Mouse (Mus musculus) lung, postnatal 10 days (tissue): ENCODE measurements around the gene Madcam1.
"Not testable (repeated sequence)": the region's sequence is repeated elsewhere in the genome, so short reads cannot be mapped to it uniquely, and the experiment has no call there.

Experiments used
- DNase-seq: peaks from one replicate; pipeline ENCODE4 v3.0.0; 2021

The Madcam1 gene

DNA sequence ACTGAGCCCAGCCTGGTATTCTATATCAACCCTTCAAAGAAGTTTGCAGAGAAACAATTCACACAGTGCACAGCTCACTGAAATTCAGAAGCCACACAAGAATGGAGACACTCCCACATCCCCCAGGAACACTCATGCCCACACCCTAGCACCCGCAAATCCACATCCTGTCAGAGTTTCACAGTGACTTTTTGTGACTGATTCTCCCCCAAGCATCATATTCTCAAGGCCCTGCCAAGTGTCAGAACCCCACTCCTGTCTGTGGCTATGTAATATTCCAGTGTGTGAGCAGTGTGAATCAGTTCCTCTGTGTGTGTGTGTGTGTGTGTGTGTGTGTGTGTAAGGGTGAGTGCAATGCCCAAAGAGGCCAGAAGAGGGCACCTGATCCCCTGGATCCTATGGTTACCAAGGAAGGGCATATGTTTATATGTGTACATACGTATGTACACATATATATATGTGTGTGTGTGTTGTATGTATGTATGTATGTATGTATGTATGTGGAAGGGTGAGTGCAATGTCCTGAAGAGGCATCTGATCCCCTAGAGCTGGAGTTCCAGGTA, 27.7 kb downstream of the Madcam1 start:
- DNase-seq: no peak

DNA sequence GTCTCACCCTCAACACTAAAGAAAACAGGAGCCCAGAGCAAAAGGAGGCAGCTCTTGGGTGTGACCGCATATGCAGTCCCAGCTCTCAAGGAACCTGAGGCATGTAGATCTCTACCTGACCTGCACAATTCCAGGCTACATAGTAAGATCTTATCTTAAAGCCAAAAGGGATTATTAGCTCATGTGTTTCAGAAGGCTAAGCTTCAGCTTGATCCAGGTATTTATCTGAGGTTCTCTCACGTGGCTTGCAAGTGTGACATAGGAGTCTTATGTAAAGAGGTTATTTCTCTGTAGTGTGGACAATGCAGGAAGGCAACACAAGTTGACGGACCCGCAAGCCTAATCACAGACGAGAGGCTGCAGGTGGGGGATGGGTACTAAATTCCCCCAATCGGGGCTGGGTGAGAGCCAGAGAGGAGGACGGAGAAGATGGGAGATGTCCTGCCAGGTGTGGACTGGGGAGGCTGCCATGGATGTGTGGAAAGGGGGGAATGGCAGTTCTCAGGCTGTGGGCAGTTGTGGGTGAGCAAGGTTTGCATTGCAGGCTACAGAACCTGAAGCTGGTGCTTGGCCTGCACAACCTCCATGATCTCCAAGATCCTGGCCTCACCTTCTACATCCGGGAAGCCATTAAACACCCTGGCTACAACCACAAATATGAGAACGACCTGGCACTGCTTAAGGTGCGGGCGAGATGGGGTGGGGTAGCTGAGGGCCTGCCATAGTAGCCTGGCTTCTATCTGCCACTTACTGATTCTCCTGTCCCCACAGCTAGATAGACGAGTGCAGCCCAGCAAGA, 29.4 kb downstream of the Madcam1 start:
- DNase-seq: no peak

DNA sequence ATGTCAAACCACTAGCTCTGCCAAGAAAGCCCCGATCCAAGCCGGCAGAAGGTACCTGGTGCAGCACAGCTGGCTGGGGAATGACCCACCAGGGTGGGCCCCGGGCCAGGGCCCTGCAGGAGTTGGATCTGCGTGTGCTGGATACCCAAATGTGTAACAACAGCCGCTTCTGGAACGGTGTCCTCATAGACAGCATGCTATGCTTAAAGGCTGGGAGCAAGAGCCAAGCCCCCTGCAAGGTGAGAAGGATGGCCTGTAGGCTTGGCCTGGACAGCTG, 30.0 kb downstream of the Madcam1 start:
- no peak for DNase-seq

DNA sequence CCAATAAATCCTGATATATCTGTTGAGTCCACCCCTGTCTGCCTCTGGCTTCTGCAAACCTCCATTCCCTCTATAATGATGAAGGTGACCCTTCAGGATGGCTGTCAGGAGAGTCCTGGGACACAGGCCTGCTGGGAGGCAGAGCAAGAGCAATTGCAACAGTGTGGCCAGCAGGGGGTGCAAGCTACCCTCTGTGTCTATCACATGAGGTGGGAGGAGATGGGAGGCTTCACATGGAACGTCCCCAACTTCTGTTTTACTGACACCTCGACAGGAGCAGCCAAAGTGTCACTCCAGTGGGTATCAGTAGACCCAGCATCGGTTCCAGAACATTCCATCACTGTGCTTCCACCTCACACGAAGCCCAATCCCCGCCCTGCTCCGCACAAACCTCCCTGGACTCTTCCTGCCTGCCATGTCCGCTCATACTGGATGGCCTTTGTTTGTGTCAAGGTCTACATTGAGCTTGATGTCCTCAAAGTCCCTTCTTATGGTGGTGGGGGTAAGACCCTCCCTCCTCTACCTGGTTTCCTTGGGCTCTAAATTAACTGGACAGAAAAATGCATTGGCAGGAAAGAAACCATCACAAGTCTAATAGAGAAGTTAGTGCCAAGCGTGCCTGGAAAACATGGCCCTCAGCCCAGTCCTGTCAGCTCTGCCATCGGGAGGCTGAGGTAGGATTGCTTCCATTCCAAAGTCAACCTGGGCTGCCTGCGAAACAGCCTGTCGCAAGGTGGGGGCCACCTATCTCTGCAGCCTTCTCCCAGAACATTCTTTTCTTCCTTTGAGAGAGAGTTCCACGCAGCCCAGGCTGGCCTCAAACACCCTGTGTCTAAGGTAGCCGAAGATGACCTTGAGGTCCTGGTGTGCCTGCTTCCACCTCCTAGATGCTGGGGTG, 31.1 kb downstream of the Madcam1 start:
- DNase-seq: peak; percentile 90

DNA sequence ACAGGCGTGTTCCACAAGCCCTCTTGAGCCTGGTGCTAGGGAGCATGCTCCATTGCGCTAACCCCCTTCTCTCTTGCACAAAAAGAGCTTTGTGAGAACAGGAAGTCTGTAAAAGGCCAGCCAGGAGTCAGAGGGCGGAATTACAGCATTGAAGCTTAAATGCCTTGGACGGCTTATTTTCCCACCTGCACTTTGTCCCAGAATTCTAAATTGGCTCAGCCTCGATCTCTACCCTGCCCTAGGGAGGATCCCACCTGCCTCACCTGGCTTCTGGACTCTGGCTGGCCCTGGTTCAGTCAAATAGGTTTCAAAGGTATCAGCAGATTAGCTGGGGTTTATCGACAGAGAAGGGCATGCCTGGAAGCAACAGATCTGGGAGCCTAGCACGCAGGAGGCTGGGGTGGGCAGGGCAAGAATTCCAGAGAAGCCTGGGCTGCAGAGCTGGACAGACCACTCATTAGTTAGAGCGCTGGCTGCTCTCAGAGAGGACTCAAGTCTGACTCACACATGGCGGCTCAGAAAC, 31.8 kb downstream of the Madcam1 start:
- DNase-seq: peak; percentile 52

DNA sequence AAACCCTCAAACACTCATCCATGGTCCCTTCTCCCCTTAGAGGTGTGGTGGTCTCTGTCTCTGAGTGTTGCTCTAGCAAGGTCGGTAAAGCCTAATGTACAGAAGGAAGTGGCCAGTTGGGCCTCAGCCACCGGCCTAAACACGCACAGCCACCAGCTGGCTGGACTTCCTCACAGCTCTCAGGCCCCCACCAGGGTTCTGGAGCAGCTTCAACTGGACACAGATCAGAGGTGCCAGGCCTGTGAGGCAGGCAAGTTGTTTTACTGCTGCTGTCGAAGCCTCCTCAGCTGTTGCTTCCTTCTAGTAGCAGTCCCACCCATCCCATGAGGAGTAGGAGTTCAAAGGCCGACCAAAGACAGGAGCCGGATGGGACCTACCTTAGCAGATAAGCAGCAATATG, 33.6 kb downstream of the Madcam1 start:
- peak; percentile 71 for DNase-seq

DNA sequence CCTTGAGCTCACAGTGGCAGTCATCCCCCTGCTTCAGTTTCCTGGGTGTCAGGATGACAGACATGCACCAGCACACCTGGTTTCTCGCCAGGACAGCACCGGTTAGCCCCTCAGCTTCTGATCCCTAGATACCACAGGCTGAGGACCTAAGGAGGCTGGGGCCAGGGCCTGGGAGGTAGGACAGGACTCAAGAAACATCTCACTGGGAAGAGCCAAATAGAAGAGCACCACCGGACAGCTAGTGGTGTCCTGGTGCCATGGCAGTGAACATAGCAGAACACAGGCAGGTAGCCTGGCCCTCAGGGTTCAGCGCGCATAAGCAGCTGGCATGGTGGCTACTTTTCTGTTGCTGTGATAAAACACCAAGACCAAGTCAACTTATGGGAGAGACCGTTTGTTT, 34.1 kb downstream of the Madcam1 start:
- no peak for DNase-seq

DNA sequence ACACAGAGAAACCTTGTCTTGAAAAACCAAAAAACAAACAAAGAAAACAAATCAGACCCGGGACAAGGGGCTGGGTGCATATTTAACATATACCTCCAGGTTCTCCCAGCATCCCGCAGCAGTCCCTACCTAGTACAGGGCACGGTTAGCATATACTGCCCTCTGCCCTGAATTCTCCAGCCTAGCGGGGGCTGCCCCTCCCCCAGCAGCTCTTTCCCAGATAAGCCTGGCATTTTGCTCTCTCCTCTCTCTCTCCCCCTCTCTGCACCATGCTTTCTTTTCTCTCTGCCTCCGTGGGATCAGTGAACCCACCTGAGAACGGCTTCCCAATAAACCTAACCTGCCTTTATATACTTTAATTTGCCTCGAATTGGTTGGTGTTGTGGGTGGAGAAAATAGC, 36.3 kb downstream of the Madcam1 start:
- DNase-seq: no peak

DNA sequence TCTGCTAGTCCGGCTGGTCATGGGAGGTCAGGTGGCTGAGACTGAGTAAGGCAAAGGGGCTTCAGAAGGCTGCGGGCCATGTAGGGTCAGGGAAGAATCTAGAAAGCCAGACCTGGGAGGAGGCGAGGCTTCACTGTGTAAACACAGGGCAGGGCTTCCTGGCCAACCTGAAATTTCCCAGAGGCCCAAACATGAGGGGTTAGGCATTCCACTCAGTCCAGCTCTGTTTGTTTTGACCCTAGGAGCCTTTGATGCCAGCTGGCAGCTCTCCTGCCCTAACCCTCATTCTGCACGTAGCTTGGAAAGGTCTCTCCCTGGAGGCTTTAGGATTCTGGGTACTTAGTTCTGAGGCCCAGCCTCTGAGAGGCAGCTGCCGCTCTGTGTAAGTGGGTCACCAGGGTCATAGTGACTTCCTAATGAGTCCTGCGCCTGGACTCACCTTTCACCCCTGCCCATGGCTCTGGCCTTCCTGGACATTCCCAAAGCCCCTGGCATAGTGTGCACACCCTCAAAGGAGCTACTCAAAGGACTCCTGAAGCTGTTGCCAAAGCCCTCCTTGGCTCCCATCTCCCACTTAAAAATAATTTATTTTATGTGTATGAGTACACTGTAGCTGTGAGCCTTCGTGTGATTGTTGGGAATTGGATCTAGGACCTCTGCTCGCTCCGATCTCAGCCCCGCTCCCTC, 37.2 kb downstream of the Madcam1 start:
- DNase-seq: peak; percentile 81

DNA sequence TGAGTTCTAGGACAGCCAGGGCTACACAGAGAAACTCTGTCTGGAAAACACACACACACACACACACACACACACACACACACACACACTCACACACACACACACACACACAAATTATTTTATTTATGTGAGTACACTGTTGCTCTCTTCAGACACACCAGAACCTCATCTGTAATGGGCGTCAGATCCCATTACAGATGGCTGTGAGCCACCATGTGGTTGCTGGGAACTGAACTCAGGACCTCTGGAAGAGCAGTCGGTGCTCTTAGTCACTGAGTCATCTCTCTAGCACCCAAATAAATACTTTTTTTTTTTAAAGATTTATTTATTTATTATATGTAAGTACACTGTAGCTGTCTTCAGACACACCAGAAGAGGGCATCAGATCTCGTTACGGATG, 38.6 kb downstream of the Madcam1 start:
- not testable (repeated sequence) for DNase-seq

DNA sequence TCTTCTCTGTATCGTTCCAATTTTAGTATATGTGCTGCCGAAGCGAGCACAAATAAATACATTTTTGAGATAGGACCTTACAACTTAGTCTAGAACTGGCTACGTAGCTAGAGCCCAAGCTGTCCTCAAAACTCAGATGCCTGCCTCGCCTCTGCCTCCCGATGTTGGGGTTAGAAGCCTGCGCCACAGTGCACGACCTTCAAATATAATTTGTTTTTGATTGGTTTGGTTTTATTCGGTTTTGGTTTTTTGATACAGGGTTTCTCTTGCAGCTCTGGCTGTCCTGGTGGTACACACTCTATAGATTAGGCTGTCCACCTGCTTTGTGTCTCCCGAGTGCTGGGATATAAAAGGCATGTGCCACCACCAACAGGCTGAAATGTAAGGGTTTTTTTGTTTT, 39.2 kb downstream of the Madcam1 start:
- no peak for DNase-seq

DNA sequence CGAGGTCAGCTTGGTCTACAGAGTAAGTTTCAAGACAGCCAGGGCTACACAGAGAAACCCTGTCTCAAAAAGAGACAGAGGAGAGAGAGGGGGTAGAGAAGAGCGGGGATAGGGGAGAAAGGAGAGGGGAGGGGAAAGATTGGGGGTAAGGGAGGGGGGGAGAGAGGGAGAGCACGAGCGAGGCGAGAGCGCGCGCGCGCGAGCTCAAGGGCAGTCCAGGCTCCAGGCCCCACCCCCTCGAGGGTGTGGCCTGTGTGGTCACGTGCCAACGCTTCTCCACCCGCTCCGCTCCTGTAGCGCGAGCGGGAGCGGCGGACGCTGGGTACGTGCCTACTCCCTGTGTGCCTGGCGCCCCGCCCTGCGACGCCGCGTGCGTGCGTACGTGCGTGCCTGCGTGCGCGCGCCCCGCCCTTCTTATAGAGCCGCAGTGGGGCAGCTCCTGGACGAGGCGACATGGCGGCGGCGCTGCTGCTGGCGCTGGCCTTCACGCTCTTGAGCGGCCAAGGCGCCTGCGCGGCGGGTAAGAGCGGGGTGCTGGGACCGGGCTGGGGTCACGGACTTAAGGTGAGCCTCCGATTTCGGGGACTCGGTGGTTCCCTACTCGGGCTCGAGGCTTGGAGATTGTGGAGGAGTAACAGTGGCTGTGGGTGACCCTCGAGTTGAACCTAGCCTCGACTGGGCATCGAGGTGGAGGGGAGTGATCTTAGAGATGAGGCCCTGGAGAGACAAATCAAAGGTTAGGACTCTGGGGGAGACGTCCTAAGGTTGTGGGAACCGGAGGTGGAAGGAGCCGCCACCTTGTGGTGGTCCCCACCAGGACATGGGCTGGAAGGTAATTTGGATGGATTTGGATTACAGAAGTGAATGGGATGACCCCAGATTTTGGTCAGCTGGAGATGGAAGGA, 40.0 kb downstream of the Madcam1 start, which contains the start of gene Bsg:
Gene Bsg, plus strand, starts transcription at position 427 of the 905 bp plus-strand sequence.
- peak; percentile 99 for DNase-seq

DNA sequence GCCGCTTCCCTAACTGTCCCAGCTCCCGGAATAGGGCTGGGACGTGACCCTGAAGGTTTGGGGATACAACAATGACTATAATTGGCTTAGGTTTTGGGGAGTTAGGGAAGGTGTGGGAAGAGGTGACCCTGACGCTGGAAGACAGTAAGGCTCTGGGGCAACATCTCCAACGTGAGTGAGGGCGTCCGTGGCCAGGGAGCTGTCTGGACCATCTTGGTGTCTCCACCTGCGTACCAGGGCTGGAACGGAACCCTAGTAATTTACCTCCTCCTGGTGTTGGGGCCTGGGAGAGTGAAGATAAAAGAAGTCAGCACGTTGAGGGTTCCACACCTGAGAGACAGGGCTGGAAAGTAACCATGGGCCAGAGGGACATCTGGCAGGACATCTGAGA, 40.6 kb downstream of the Madcam1 start:
- no peak for DNase-seq

DNA sequence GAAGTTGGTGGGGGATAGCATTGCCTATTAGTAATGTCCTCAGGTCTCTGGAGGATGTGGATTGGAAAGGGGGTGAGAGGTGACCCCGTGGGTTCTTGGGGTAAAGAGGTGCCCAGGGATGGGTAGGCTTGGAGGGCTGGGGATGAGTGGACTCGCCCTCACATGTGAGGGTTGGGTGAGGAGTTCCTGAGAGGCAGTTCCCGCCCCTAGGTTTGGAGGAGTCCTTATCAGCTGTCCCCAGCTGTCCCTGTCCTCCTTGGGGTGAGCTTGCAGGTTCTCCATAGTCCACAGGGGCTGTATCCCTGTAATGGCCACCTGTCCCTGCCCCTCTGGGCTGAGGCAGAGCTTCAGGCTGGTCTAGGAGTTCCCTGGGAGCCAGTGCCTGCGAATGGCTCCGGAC, 41.6 kb downstream of the Madcam1 start:
- DNase-seq: no peak

DNA sequence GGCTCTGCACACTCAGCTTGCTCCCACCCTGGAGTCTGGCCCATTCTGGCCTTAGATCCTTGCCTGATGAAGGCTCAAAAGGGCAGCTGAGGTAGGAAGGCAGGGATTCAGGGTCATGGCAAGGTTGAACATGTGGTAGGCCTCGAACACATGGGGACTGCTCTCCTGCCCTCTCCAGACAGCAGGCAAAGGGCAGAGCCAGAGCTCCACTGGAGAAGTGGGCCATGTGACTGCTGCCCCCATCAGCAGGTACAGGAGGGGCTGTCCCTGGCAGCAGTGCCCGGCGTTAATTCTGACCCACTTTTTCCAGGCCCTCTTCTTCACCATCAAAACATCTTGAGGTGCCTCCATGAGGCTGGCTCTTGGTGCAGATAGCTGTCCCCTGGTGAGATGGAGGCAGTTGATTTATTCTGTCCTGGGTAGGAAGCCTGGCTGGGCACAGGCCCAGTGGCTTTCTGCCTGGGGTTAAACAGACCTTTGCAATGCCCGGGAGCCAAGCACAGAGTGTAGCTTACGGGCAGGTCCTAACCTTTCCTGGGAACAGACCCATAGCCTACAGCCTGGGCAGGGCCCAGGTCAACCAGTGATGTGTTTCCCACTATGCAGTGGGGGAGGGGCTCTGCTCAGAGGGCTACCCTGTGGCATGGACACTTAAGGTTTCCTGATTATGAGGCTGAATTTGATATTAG, 42.2 kb downstream of the Madcam1 start:
- DNase-seq: no peak

DNA sequence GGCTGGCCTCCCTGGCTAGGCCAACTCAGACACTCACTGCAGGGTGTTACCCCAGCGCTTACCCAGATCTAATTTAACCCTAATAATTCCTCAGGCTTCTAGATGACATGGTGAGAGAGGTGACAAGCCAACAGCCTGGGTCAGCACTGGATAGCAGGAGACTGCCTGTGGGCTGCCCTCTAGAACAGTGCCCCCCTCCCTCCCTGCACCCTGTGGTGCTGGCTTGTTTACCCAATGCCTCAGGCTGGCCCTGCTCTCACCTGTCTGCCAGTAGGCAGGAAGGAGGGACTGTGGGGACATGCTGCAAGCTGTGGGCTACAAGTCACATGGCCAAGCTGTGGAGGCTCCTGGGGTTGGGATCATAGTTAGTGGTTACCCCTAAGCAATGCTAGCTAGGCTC, 42.8 kb downstream of the Madcam1 start:
- no peak for DNase-seq

DNA sequence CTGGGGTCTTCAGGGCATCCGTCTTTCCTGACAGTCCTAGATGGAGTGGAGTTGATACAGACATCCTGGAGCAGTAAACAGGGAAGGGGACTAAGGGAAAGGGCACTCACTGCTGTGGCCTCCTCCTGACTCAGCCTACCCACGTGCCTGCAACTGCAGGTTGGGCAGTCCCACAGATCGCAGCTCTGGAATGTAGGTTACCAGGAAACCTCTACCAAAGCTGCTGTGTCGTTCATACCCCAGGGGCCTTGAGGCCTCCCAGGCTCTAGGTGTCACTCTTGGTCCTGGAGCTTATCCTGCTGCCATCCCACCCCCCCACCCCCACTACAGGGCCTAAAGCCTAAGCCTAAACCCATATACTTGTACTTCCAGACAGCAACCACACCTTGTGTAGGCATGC, 43.4 kb downstream of the Madcam1 start:
- DNase-seq: no peak

DNA sequence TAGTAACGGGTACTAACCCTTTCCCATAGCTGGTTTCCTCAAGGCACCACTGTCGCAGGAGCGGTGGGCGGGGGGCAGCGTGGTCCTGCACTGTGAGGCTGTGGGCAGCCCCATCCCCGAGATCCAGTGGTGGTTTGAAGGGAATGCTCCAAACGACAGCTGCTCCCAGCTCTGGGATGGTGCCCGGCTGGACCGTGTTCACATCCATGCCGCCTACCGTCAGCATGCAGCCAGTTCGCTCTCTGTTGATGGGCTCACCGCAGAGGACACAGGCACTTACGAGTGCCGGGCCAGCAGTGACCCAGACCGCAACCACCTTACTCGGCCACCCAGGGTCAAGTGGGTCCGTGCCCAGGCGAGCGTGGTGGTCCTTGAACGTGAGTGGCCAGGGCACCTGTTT, 44.3 kb downstream of the Madcam1 start:
- no peak for DNase-seq

DNA sequence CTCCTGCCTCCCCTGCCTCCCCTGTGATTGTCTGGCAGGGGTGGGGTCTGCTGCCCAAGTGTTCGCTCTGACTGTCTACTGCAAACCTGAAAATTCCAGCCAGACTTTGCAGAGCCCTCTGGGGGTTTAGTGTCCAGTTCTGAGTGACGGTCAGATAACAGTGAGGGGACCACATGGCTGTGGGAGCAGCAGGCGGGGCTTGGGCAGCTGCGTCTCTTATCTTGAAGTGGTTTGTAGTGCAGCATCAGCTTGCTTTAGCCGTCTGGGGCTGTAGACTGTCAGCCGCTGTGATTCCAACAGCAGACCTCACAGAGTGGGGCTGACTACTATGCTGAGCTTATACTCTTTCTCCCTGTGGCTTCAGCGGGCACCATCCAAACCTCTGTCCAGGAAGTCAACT, 44.9 kb downstream of the Madcam1 start:
- no peak for DNase-seq

DNA sequence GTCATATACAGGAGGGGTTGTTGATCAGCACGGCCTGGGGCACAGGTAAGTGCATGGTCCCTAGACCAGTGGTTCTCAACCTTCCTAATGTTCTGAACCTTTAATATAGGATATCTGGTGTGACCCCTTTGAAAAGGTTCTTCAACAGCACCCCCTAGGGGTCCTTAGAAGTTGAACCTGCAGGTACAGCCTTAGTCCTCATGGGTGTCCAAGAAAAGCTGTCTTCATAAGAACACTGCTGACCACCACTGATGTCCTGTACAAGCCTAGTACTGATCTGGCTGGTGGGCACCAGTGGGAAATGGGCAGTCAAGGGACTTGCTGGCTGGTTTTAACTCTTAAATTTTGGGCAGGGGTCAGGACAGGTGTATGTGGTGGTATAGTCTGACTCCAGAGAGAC, 47.7 kb downstream of the Madcam1 start:
- no peak for DNase-seq

DNA sequence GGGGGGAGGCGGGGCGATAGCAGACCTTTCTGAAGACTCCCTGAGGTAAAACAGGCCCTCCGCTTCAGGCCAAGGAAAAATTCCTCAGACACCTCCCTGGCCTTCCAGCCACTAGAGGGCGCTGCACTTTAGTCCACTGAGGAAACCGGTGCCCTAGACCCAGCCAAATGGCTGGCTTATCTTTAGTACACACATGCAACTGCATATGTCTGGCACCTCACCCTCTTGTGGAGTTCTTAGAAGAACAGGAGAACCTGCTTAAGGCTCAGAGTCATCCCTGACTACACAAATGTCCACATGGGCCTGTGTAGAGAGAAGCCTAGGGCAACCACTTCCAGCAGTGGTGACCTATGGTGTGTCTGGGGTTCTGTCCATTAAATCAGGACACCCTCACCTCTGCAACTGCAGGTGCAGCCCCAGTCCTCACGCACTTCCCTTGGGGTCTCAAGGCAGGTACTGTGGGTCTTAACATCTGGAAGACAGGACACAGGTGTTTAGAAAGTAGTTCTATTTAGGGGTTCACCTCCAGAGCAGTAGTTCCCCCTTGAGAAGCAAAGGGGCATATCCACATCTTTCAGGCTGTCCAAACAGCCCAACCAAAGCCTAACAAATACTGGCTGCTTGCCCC, 48.3 kb downstream of the Madcam1 start:
- DNase-seq: peak; percentile 88
